Mouse (Mus musculus): ENCODE data around the gene Zbtb26.

Gene Zbtb26

DNA sequence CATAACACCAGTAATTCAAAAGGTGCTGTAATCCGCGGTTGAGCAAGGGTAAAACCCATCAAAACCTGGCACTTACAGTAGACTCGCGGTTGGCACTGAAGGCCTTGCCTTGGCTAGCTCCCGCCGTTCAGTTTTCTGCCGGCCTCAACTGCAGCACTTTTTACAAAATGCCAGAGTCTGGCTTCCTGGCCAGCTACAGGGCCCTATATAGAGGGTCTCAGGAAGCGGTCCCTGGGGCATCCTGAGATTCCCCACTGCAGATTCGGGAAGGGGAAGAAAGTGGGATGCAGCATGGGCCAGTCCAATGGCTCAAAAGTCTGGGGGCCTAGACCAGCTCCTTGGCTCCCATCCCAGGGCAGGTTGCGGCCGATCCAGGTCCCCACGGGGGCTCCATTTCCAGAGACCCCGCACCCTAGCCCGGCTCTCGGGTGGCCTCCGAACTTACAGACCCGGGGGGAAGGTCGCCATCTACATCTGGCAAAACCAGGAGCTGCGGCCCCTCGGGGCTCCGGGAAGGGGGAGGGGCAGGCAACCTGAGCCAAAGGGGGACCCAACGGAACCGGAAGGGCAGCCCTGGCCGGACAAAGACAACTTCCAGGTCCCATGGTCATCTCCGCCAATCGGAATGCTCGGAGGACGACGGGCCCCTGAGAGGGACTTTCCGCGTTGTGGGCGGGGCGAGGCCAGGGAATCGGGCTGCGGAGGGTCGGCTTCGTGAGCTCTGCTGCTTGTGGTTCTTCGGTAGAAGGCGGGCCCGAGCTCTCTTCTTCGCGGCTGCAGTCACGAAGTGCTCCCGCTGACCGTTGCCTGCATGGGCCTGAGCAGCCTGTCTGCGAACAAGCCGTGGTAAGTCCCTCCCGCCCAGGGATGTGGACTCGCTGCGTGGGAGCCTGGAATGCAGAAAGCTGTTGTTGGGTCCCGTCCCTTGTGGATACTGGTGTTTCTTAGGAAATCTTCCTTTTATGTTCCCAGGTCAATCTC, at the start of gene Zbtb26, which contains the start of the genes Zbtb6 and Rabgap1:
Gene Zbtb26, minus strand, starts transcription at position 525 of the 981 bp plus-strand sequence.
Gene Zbtb6, minus strand, starts transcription at position 561 of the 981 bp plus-strand sequence.
Gene Rabgap1, plus strand, starts transcription at position 669 of the 981 bp plus-strand sequence.
- DNase-seq: peak; percentile 95

DNA sequence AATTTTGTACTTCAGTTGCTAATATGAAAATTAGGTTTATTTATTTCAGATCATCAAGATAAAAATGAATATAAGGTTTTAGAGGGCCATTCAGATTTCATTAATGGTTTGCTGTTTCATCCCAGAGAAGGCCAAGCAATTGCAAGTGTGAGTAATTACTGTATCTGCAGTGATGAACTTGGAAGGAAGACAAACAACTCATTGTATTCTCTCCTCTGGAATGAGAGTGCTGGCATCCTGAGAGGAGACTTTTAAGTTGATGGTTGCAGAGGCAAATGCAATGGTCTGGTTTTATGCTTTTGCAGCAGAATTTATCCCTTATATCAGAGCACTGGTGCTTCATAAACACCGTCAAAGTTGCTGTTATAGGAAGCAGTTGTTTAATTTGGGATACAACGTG, 46.0 kb upstream of the Zbtb26 start:
- no peak for DNase-seq

DNA sequence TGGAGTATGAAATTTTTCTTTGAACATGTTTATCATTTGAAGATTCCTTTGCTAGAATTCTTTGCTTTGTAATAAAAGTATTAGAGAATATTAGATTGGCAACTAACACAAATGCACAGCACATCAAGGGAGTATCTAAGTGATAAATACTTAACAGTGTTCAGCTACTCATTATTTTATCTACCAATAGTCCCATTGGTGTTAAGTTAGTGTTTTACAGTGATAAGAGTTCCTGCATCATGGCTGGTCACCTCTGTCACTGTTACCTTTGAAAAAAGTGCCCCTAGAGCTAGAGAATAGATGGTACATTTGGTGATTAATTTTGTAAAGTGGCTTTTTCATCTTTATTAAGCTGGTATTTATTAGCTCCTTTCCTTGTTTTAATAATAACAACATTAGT, 43.5 kb upstream of the Zbtb26 start:
- no peak for DNase-seq

DNA sequence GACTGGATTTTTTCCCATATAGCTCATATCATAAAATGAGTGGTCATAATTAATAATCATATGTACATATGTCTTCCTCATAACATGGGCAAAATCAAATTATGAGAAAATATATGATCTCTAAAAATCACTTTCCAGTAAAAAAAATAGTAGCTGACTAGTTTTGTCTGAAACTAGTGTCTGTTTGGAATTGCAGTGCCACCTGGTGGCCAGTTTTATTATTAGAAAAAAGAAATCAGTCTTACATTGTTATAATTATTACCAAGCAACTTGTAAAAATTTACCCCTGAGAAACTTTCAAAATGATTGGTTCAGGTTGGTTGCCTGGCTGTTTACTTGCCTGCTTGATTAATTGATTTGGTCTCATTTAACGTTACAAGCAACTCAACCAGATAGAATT, 42.4 kb upstream of the Zbtb26 start:
- DNase-seq: no peak

DNA sequence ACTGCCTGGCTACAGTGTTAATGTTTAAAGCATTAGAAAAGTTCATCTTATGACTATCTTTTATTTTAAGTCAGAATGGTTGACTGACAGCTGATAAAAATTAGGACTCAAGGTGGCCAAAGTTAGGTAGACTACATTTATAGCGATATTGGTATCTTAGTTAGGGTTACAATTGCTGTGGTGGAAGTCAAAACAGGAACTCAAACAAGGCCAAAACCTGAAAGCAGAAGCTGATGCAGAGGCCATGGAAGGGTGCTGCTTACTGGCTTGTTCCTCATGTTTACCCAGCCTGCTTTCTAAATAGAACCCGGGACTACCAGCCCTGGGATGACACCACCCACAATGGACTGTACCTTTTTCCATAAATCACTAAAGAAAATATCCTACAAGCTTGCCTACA, 41.2 kb upstream of the Zbtb26 start:
- no peak for DNase-seq

DNA sequence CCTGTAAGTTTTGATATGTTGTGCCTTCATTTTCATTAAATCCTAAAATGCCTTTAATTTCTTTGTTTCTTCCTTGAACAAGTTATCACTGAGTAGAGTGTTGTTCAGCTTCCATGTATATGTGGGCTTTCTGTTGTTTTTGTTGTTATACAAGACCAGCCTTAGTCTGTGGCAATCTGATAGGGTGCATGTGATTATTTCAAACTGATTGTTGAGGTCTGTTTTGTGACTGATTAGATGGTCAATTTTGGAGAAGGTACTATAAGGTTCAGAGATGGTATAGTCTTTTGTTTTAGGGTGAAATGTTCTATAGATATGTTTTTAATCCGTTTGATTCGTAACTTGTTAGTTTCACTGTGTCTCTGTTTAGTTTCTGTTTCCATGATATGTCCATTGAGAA, 37.1 kb upstream of the Zbtb26 start:
- DNase-seq: no peak

DNA sequence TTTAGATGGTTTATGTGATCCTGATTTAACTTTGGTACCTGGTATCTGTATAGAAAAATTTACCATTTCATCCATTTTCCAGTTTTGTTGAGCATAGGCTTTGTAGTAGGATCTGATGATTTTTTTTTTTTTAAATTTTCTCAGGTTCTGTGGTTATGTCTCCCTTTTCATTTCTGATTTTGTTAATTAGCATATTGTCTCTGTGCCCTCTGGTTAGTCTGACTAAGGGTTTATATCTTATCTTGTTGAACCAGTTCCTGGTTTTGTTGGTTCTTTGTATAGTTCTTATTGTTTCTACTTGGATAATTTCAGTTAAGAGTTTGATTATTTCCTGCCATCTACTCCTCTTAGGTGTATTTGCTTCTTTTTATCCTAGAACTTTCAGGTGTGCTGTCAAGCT, 36.6 kb upstream of the Zbtb26 start:
- DNase-seq: no peak

DNA sequence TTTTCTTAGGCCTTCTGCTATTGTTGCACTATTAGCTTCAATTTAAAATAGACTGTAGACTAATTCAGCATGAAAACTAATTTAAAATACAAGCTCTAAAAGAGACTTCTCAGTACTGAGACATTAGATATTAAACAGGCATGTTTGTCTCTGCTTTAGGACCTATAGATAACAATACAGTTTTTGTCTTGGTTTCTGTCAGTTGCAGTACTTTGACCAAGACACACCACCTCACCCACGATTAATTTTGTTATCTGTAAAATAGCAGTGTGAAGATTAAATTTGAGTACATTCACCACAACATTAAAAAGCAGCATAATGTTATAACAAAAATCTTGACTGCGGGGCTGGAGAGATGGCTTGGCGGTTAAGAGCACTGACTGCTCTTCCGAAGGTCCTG, 23.3 kb upstream of the Zbtb26 start:
- no peak for DNase-seq

DNA sequence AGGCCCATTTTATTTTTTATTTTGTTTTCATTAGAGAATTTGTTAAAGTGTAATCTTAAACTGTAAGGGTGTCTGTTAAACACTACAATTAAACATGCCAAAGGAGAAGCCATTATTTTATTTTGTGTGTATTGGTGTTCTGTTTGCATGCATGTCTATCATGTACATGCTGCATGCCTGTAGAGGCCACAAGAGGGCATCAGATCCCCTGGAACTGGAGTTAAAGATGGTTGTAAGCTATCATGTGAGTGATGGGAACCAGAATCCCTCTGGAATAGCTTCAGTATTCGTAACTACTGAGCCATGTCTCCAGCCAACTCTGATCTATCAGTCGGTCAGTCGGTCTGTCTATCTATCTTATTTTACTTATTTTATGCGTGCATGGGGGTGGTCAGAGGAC, 17.8 kb upstream of the Zbtb26 start:
- DNase-seq: no peak

DNA sequence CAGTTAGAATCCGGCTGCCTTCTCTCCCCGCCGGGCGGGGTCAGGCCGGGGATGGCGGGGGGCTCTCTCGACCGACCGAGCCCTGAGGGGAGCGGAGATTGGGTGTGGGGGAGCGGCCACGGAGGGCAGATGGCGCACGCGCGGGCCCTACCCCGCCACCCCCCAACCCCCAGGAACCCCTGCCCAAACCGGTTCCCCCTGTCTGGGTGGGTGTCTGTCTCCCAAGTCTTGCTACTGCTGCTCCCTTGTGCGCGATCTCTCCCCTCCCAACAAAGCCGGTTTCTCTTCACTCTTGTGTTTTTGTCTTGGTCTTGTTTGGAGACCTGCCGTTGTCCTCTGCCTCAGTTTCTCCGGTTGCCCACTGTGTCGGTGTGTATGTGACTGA, 9.4 kb upstream of the Zbtb26 start:
- peak; percentile 12 for DNase-seq

DNA sequence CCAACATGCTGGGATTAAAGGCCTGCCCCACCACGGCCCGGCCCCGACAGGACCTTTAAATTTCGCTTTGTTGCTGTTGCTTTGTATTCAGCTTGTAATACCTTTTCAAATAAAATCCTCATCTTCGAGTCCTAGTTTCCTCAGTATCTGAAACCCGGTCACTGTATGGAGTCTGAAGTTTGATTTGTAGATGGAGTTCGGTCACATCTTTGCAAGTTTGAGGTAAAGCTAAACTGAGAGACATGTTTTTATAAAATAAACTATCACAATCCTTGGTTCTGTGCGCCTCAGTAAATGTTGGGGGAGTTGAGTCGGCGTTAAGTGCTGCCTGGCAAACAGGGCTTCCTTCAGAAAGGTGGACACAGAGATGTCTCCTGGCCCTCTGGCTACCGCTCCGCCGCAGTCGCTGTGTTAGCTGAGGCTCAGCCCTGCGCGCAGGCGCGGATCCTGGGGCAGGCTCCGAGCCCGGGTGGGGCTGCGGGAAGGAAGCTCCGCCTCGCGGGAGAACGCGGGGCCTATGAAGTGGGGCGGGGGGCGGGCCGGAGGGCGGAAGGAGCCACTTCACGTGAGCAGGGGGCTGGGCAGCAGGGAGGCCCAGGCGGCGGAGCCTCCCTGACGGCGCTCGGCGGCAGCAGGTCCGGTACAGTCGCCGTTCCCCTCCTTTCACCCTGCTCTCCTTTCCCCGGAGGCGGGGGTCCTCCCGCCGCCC, 8.9 kb upstream of the Zbtb26 start:
- peak; percentile 92 for DNase-seq

DNA sequence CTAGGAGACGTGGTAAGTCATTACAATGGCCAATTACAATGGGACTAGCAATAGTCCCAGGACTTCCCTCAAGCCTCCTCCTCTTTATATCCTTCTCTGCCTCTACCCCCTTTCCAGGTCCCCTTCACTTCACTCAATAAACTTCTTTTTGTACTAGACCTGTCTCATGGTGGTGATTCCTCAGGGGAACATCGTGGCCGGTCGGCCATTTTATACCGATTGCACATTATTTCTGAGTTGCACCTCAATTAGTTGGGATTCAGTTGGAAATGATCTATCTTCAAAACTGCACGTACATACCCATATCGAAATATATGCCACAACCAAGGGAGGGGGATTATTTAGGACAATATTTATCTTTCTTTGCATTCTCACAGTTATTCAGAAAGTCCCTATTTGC, 11.3 kb downstream of the Zbtb26 start:
- DNase-seq: no peak

DNA sequence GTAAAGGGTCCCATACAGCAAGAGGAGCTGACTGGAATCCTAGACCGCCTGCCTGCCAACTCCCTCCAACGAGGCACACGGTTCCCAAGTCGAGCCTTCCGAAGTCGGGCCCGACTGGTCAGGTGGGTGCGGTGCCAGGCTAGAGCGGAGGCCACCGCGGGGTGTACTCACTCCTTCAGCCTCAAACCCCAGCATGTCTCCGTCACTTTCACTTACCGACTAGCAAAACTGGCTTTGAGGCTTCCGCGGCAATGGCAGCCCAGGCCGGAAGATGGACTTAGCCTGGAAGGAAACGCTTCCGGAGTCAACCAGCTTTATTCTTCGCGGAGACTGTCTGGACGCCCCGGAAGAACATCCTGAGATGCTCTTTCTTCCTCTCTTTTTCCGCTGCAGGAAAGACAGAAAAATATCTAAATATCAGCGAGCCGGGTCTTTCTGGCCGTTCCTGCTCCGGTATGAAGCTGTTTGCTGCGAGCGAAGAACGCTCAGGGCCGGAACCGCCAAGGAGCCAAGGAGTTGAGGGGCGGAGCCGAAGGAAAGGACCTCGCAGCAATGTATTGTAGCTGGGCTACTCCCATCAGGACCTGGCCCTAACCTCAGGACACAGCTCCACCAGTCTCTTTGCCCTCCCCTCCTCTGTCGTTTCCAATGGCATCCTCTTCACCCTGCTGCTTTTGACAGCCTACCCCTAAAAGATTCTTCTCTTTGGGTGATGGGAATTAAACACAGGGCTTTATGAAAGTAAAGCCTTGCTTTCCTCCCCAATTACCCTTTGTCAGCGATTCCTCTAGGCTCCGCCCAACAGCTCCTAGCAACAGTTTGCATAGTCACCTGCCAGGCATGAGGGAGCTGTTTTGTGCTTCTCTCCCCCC, 12.1 kb downstream of the Zbtb26 start:
- DNase-seq: peak; percentile 91

DNA sequence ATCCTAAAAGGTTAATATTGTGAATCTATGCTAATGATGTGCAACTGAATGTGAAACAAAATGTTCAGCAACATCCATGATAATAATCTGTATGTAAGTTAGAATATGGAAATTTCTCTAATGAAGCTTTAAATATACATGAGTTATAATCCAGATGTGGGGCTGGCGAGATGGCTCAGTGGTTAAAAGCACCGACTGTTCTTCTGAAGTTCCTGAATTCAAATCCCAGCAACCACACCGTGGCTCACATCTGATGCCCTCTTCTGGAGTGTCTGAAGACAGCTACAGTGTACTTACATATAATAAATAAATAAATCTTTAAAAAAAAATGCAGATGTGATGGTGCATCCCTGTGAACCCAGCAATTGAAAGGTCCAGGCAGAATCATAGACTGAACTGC, 19.3 kb downstream of the Zbtb26 start:
- no peak for DNase-seq

DNA sequence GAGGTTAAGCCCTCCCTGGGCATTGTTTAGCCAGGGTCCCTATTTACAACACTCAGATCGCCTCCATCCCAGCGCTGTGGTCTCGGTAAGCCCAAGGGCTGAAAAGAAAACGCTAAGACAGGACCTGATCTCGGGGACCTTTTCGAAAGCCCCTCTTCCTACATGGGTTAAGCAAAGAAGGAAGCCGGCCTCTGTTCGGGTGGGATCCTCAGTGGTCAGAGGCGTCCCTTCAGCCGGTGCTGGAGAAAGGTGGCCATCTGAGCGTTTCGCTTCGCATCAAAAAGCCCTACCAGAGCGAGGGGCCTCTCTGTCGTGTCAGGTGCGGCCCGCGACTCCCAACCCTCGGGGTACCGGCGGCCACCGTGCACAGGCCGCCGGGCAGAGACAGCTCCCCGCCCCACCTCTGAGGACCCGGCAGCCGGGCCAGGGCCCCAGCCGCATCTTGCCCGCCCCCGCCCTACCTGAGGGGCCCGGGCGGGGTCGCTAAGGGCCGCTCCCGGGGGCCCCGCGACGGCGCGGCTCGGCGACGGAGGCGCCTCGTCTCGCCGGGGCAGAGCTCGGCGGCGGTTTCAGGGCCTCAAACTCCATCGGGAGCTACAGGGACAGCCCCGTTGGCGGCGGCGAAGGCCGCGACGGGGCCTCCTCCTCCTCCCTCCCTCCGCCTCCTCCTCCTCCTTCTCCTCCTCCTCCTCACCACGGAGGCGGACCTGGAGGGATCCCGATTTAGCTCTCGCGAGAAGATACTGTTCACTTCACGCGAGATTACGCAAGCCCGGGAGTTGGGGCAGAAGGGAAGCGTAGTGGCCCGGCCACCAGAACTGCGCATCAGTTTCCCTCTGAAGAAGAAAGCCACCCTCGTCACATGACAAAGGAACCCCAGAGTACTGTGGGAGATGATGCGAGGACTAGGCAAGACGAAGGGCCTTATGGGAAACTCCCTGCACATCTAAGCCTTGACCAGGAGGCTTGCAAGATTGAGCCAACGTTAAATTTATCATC, 20.3 kb downstream of the Zbtb26 start, which contains the start of gene Rc3h2:
Gene Rc3h2, minus strand, starts transcription at position 598 of the 999 bp plus-strand sequence.
- peak; percentile 97 for DNase-seq

DNA sequence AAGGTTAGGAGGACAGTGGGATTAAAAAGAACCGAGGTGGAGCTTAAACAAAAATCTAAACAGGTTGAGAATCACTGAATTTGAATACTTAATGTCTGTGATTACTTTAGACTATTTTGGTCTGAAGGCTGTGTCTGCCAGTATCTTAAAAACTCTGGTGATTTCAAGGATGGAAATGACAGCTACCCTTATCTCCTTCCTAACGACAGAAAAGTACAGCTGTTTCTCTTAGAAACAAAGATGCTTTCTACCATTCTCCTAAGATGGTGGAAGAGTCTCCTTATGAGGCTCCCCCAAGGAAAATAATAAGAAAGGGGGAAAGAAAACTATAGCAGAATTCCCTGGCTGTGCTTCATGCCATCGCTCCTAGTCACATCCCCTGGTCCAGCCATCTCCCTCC, 21.0 kb downstream of the Zbtb26 start:
- no peak for DNase-seq

DNA sequence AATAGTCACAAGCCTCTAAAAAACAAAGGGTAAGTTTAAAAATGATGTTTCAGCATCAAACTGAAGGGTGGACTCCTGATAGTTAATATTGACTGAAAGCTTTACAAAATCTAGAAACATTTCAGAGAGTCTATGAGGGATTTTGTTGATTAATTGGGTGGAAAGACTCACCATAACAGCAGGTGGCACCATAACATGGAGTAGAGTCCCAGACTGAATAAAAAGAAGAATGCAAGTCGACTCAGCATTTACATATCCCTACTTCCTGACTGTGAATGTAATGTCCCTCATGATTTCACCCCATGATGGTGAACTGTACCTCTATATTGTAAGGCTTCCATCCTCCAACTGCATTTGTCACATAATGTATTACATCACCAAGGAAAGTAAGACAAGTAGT, 47.4 kb downstream of the Zbtb26 start:
- DNase-seq: no peak

DNA sequence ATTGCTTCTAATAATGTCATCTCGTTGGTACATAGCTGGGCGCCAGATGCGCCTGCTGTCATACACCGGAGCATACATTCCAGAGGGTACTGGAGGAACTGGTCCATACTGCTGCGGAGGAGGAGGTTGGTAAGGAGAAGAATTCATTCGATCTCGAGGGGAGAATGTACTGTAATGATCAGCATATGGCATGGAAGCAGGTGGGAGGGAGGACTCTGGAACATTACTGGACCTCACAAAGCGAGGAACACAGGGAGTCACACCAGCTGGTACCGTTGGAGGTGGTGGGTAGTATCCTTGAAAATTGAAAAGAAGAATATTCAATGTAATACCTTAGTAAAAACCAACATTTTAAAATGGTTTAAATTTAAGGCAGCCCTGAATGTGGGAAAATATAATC, 60.0 kb downstream of the Zbtb26 start:
- peak; percentile 41 for DNase-seq

All from layer of hippocampus, adult 9-11 months (tissue).